Mouse (Mus musculus): ENCODE measurements around the gene Dagla.
A peak's percentile ranks its signal among the peaks of the same experiment; 100 is the strongest.

Dagla gene

DNA sequence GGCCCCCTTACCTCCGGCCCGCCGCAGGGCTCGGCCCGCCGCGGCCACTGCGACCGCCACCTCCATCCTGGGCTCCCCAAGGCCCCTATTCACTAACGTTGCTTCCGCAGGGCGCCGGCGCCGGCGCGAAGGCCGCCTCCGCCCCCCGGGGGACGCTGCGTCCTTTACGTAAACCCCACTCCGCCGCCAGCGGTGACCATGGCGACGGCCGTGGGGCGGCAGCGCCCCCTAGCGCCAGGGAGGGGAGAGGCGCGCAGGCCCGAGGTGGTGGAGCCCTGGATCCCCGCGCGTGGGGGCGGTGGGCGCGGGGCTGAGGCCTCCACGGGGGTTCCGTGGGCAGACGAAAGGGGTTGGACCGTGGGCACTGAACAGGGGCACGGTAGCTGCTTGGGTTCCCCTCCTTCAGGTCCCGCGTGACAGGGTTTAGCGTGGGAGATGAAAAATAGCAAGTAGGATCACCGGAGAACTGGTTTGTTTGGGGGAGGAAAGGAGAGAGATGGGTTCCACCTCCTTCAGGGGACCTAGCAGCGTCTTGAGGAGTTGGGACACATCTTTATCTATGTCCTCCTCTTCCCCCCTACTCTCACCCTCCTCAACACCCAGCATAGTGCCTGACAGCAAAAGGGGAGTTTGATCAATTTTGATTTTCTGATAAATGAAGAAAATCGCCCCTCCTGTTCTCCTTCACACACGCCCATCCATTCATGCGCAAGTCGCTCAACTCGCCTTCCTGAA, at the start of gene Dagla:
Gene Dagla, minus strand, starts transcription at position 68 of the 735 bp plus-strand sequence.
- DNase-seq (ENCODE audit: low spot score), result peak; percentile 36

DNA sequence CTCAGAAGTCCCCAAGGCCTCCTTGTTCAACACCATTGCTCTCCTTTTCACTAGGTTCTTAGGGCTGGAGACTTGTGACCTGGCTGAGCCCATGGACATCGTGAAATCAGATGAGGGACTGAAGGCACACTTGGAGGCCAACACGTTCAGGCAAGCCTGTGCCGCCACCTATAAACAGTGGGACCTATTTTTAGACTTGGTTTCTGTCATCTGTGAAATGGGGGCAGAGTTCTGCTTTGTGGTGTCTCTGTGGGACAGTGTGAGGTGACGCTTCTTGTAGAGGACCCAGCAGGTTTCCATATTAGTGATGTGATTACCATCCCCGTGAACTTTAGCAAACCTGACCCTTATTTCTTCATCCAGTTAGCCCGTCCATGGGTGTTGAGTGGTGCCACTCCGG, 47.5 kb upstream of the Dagla start:
- no peak for DNase-seq (ENCODE audit: low spot score)

DNA sequence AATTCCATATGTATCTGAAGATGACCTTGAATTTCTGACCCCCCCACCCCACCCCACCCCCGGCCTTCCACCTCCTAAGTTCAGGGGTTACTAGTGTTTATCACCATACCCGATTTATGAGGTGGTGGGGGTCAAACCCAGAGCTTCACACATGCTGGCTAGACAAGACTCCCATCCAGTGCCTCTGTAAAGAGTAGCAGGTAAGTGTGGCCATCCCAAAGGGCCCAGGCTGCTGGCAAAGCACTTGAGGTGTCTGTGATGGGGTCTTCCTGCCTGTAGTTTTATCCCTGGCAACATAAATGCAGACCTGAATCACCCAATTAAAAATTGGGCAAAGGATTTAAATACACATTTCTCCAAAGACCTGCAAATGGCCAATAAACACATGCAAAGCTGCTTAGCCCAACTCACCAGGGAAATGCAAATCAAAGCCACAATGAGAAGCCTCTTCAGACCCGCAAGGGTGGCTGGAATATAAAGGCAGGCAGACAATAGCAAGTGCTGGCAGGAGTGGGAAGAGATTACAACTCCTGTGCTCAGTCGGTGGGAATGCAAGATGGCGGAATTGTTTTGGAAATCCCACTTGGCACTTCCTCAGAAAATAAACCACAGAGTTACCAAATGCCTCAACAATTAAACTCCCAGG, 43.1 kb upstream of the Dagla start:
- no peak for DNase-seq (ENCODE audit: low spot score)

GRCm38 (mm10) chr19:10345696-10346095, 41.0 kb upstream of the Dagla start:
- no peak for DNase-seq (ENCODE audit: low spot score)

- DNase-seq (ENCODE audit: low spot score), result no peak
Observed at GRCm38 (mm10) chr19:10343866-10344265, 39.2 kb upstream of the Dagla start.

DNA sequence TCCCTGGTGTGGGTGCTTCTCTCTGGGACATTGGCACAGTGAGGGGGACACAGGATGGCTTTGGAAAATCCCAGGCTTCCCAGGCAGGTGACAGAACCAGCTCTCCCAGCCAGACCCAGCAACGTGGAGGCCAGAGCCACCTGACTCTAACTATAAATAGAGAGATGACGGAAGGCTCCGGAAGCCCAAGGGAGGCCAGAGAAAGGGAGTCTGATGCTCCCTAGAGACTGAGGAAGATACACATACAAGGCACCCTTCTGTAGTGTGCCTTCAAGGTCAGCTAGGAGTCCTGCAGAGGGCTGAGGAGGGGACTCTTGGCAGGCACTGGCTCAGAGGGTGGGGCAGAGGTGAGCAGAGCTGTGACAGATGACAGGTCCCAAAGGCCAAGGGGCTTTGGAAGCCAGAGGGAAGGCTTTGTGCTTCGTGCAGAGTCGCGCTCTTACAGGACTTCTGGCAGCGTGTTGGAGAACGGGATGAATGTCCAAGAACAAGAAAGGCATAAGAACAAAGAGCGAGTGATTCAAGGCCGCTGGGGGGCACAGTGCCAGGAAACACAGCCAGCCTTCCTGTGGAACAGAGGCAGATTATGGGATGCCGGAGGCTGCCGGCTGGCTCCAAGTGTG, 37.3 kb upstream of the Dagla start:
- DNase-seq (ENCODE audit: low spot score), result no peak

GRCm38 (mm10) chr19:10341152-10341551, 36.5 kb upstream of the Dagla start:
- peak; percentile 15 for DNase-seq (ENCODE audit: low spot score)

- no peak for DNase-seq (ENCODE audit: low spot score)
Observed at GRCm38 (mm10) chr19:10340661-10341060, 36.0 kb upstream of the Dagla start.

GRCm38 (mm10) chr19:10339271-10339670, 34.6 kb upstream of the Dagla start:
- no peak for DNase-seq (ENCODE audit: low spot score)

- no peak for DNase-seq (ENCODE audit: low spot score)
Observed at GRCm38 (mm10) chr19:10338724-10339123, 34.0 kb upstream of the Dagla start.

DNA sequence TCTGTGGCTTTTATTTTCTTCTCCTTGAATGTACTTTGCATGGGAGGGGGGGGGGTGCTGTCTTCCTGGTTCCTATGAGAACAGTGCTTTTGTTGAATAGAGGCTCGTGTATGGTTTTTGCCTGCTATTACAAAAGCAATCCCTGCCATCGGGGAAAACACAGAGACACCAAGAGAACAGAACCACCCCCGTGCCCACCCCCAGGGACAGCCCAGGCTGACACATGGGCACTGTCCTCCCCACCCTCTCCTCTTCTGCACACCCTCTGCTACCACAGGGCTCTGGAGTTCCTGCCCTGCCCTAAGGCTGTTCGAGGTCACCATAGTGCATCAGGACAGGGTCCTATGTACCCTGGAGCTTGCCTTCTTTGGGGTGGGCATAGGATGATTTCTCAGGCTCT, 29.8 kb upstream of the Dagla start:
- no peak for DNase-seq (ENCODE audit: low spot score)

- DNase-seq (ENCODE audit: low spot score), result peak; percentile 30
Observed at GRCm38 (mm10) chr19:10333545-10334252, 29.0 kb upstream of the Dagla start.

DNA sequence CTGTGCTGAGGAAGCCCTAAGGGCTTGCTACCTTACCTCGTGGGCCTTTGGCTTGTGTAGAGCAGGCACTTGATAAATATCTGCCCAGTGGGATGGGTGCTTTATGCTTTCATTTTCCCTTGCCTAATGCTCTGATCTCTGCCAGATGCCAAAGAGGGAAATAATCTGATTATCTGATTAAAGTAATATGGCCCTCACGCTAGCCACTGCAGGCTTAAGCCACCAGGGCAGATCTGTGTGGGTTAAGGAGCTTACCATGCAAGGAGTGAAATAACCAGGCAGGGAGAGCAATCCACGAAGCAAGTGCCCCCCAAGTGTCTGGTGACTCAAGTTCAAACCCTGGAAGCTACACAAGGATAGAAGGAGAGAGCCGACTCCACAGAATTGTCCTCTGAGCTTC, 27.0 kb upstream of the Dagla start:
- DNase-seq (ENCODE audit: low spot score), result no peak

DNA sequence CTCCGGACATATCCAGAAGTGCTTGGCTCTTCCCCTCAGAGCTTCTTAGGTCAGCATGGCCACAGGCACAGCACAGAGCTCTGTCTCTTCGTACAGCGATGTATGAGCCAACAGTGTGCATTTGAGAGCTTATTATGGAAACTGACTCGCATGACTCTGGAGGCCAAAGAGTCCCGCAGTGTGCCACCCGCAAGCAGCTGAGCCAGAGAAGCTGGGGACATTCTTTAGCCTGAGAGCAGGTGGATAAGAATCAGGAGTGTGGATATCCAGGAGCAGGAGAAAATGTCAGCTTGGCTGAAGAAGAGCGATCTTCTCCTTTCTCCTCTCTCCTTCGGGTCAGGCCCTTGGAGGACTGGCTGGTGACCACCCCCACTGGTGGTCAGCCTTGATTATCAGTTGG, 24.4 kb upstream of the Dagla start:
- DNase-seq (ENCODE audit: low spot score), result no peak

- no peak for DNase-seq (ENCODE audit: low spot score)
Observed at GRCm38 (mm10) chr19:10326609-10327008, 21.9 kb upstream of the Dagla start.

- no peak for DNase-seq (ENCODE audit: low spot score)
Observed at GRCm38 (mm10) chr19:10323860-10324259, 19.2 kb upstream of the Dagla start.

DNA sequence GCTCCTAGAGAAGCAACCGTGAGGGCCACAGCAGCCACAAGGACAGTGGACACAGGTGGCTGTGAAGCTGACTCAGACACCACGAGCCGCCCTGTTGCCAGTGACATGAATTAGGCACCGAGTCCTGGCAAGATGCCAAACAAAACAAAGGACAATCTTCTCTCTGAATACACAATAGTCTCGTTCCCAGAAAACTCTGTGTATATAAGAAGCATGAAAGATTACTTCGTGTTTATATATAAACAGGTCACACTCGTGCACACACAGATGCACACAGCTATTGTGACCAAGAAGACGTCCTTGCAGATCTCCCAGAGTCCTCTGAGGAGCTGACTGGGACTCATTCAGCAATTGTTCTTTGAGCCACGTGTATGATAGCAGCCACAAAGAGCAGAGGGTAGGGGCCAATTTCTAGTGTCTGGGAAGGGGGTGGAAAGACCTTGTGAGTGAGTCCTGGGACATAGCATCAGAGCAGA, 18.7 kb upstream of the Dagla start:
- DNase-seq (ENCODE audit: low spot score), result no peak

GRCm38 (mm10) chr19:10317795-10318194, 13.1 kb upstream of the Dagla start:
- DNase-seq (ENCODE audit: low spot score), result no peak

DNA sequence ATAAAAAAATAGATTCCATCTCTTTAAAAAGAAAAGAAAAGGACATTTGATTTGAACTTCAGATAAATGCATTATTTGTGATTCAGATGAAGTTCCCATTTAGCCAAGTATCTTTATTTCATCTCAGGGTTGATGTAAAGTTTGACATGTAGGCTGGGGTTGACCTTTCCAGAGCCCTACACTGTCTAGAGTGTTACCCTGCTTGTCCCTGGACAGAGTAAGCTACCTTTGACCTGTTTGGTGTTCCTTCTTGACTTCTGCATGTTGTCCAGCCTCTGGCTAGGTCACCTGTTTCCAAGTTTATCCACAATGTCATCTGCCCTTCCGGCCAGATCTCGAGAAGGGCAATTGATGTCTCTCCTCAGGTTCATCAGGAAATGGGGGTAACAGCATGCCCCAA, 12.7 kb upstream of the Dagla start:
- DNase-seq (ENCODE audit: low spot score), result no peak

DNA sequence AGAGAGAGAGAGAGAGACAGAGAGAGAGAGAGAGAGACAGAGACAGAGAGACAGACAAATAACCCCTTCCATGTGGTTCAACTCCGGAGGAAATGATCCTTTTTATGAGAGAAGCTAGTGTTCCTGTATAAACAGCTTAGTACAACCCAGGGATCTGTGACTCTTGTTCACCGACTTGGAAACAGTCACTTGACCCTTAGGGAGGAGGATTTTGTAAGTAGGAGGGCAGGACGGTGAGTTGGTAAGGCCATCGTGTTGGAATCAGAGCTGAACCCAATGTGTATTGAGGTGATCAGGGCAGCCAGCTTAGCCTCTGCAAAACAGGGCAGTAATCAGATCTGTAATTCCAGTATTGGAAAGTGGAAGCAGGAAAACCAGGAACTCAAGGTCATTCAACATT, 12.3 kb upstream of the Dagla start:
- no peak for DNase-seq (ENCODE audit: low spot score)

DNA sequence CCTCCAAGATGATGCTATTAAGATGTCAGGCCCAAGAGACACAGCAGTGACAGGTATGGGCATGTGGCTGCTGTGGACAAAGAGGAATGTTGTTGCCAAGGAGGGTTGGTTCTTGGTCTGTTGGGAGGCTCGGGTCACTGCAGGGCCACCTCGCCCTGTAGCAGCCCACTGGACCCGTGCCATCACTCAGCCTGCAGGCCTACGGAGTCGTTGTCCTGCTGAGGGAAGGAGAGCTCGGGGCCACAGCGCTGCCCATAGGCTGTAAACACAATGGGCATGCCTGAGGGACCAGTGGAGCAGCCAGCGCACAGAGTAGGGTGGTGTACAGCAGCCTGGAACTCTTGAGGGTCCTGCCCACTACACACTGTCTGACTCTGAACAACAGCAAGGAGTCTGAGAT, 7.4 kb upstream of the Dagla start:
- DNase-seq (ENCODE audit: low spot score), result no peak

GRCm38 (mm10) chr19:10308990-10309389, 4.3 kb upstream of the Dagla start:
- DNase-seq (ENCODE audit: low spot score), result no peak

GRCm38 (mm10) chr19:10307941-10308340, 3.3 kb upstream of the Dagla start:
- no peak for DNase-seq (ENCODE audit: low spot score)

All from yolk sac, embryonic 10.5 days (tissue).